Mouse (Mus musculus): ENCODE results near the gene Robo2. TPM values are rescaled to one million over a fixed set of nuclear protein-coding genes. Genes with fewer than 3 reads are reported as not detected.

Robo2 gene
- polyA plus RNA-seq, 1 experiment from 2014 or later, result 79.8 TPM

GRCm38 (mm10) chr16:74237411-74237930, 174.2 kb downstream of the Robo2 start:
- Histone ChIP-seq H3K9me3 (no peaks in the 10 kb centered on the region), H3K27me3 (no peaks in the 10 kb centered on the region), H3K4me3 (replicated peaks) (no peak overlapping the region), H3K4me1 (replicated peaks) (peaks cover 6% of the 10 kb centered on the region; the same call in 1 of the 2 replicates), H3K27ac (no peak overlapping the region), H3K9ac (replicated peaks) (no peak overlapping the region), H3K4me2 (replicated peaks) (no peak overlapping the region), H3K36me3 (no peaks in the 10 kb centered on the region)
- 92% methylated on average over 2 of the region's 2 CpGs for WGBS
- ATAC-seq, result no peak

- Histone ChIP-seq H3K9me3 (no peaks in the 10 kb centered on the region), H3K27me3 (no peaks in the 10 kb centered on the region), H3K4me2 (replicated peaks) (no peak overlapping the region), H3K27ac (peak overlapping the region; percentile 74), H3K4me3 (replicated peaks) (no peak overlapping the region), H3K4me1 (replicated peaks) (peaks cover 6% of the 10 kb centered on the region; the same call in 1 of the 2 replicates), H3K9ac (replicated peaks) (no peak overlapping the region), H3K36me3 (no peaks in the 10 kb centered on the region)
- ATAC-seq, result peak; percentile 74; the same call in 1 of the 2 replicates
- 60% methylated on average over 6 of the region's 6 CpGs for WGBS
These were observed 177.1 kb downstream of the Robo2 start for GRCm38 (mm10) chr16:74234393-74235059.

- Histone ChIP-seq H3K4me1 (replicated peaks) (peaks cover 6% of the 10 kb centered on the region; the same call in 1 of the 2 replicates), H3K9me3 (no peaks in the 10 kb centered on the region), H3K9ac (replicated peaks) (no peak overlapping the region), H3K4me3 (replicated peaks) (no peak overlapping the region), H3K27me3 (no peaks in the 10 kb centered on the region), H3K4me2 (replicated peaks) (no peak overlapping the region), H3K27ac (no peak overlapping the region), H3K36me3 (no peaks in the 10 kb centered on the region)
- no peak for ATAC-seq
- 72% methylated on average over 5 of the region's 5 CpGs for WGBS
These were observed 178.0 kb downstream of the Robo2 start for GRCm38 (mm10) chr16:74233596-74233995.

- Histone ChIP-seq H3K4me1 (replicated peaks) (no peaks in the 10 kb centered on the region), H3K36me3 (no peaks in the 10 kb centered on the region), H3K9me3 (0 out of 2 replicates have a peak, but pooled peaks cover 4% of the 10 kb centered on the region), H3K4me3 (replicated peaks) (no peak overlapping the region), H3K4me2 (replicated peaks) (no peak overlapping the region), H3K27ac (no peak overlapping the region), H3K9ac (replicated peaks) (no peak overlapping the region), H3K27me3 (no peaks in the 10 kb centered on the region)
- no peak for ATAC-seq
These were observed 184.3 kb downstream of the Robo2 start for GRCm38 (mm10) chr16:74227285-74227684.

GRCm38 (mm10) chr16:74225423-74226272, 186.0 kb downstream of the Robo2 start:
- WGBS, result 86% methylated on average over 7 of the region's 7 CpGs
- H3K9ac ChIP-seq (replicated peaks), result no peak overlapping the region
- H3K4me2 ChIP-seq (replicated peaks), result no peak overlapping the region
- H3K4me3 ChIP-seq (replicated peaks), result no peak overlapping the region
- ATAC-seq, result no peak
- H3K27ac ChIP-seq, result no peak overlapping the region
- H3K4me1 ChIP-seq (replicated peaks), result no peaks in the 10 kb centered on the region
- H3K36me3 ChIP-seq, result no peaks in the 10 kb centered on the region
- H3K27me3 ChIP-seq, result no peaks in the 10 kb centered on the region
- 0 out of 2 replicates have a peak, but pooled peaks cover 4% of the 10 kb centered on the region for H3K9me3 ChIP-seq

- no peak for ATAC-seq
- 90% methylated on average over 5 of the region's 5 CpGs for WGBS
- H3K4me1 ChIP-seq (replicated peaks), result no peaks in the 10 kb centered on the region
These were observed 189.1 kb downstream of the Robo2 start for GRCm38 (mm10) chr16:74222501-74222900.

GRCm38 (mm10) chr16:74216879-74217415, 194.7 kb downstream of the Robo2 start:
- no peak for ATAC-seq
- H3K9ac ChIP-seq (replicated peaks), result no peak overlapping the region
- no peaks in the 10 kb centered on the region for H3K36me3 ChIP-seq
- H3K4me3 ChIP-seq (replicated peaks), result no peak overlapping the region
- no peaks in the 10 kb centered on the region for H3K27me3 ChIP-seq
- H3K4me2 ChIP-seq (replicated peaks), result no peak overlapping the region
- 71% methylated on average over 1 of the region's 1 CpGs for WGBS
- no peaks in the 10 kb centered on the region for H3K4me1 ChIP-seq (replicated peaks)
- no peaks in the 10 kb centered on the region for H3K9me3 ChIP-seq
- no peak overlapping the region for H3K27ac ChIP-seq

More at GRCm38 (mm10) chr16:74222501-74222900, 189.1 kb downstream of the Robo2 start:
- H3K4me3 ChIP-seq (replicated peaks), result no peak overlapping the region
- no peaks in the 10 kb centered on the region for H3K27me3 ChIP-seq
- no peaks in the 10 kb centered on the region for H3K36me3 ChIP-seq
- no peak overlapping the region for H3K4me2 ChIP-seq (replicated peaks)
- 0 out of 2 replicates have a peak, but pooled peaks cover 4% of the 10 kb centered on the region for H3K9me3 ChIP-seq
- no peak overlapping the region for H3K9ac ChIP-seq (replicated peaks)
- no peak overlapping the region for H3K27ac ChIP-seq

GRCm38 (mm10) chr16:74215791-74216190, 195.8 kb downstream of the Robo2 start:
- no peak for ATAC-seq
- no peak overlapping the region for H3K4me3 ChIP-seq (replicated peaks)
- no peaks in the 10 kb centered on the region for H3K9me3 ChIP-seq
- H3K27ac ChIP-seq, result no peak overlapping the region
- H3K27me3 ChIP-seq, result no peaks in the 10 kb centered on the region
- no peaks in the 10 kb centered on the region for H3K4me1 ChIP-seq (replicated peaks)
- no peak overlapping the region for H3K9ac ChIP-seq (replicated peaks)
- 90% methylated on average over 13 of the region's 13 CpGs for WGBS
- H3K4me2 ChIP-seq (replicated peaks), result no peak overlapping the region
- H3K36me3 ChIP-seq, result no peaks in the 10 kb centered on the region

- Histone ChIP-seq H3K4me1 (replicated peaks) (no peaks in the 10 kb centered on the region), H3K4me2 (replicated peaks) (no peak overlapping the region), H3K36me3 (no peaks in the 10 kb centered on the region), H3K9me3 (no peaks in the 10 kb centered on the region), H3K27me3 (no peaks in the 10 kb centered on the region), H3K9ac (replicated peaks) (no peak overlapping the region), H3K27ac (no peak overlapping the region), H3K4me3 (replicated peaks) (no peak overlapping the region)
- no peak for ATAC-seq
- 79% methylated on average over 5 of the region's 5 CpGs for WGBS
These were observed 210.9 kb downstream of the Robo2 start for GRCm38 (mm10) chr16:74200705-74201104.

GRCm38 (mm10) chr16:74200024-74200703, 211.5 kb downstream of the Robo2 start:
- H3K9ac ChIP-seq (replicated peaks), result no peak overlapping the region
- no peak for ATAC-seq
- no peak overlapping the region for H3K4me3 ChIP-seq (replicated peaks)
- no peaks in the 10 kb centered on the region for H3K9me3 ChIP-seq
- no peak overlapping the region for H3K27ac ChIP-seq
- H3K36me3 ChIP-seq, result no peaks in the 10 kb centered on the region
- WGBS, result 82% methylated on average over 1 of the region's 1 CpGs
- no peaks in the 10 kb centered on the region for H3K27me3 ChIP-seq
- no peaks in the 10 kb centered on the region for H3K4me1 ChIP-seq (replicated peaks)
- H3K4me2 ChIP-seq (replicated peaks), result no peak overlapping the region

- no peaks in the 10 kb centered on the region for H3K36me3 ChIP-seq
- no peaks in the 10 kb centered on the region for H3K9me3 ChIP-seq
- ATAC-seq, result peak; percentile 65
- WGBS, result 35% methylated on average over 8 of the region's 8 CpGs
- no peak overlapping the region for H3K27ac ChIP-seq
- no peak overlapping the region for H3K4me3 ChIP-seq (replicated peaks)
- peaks cover 9% of the 10 kb centered on the region; the same call in 1 of the 2 replicates for H3K4me1 ChIP-seq (replicated peaks)
- no peaks in the 10 kb centered on the region for H3K27me3 ChIP-seq
- H3K9ac ChIP-seq (replicated peaks), result no peak overlapping the region
- H3K4me2 ChIP-seq (replicated peaks), result no peak overlapping the region
These were observed 218.6 kb downstream of the Robo2 start for GRCm38 (mm10) chr16:74192979-74193554.
